Mouse (Mus musculus) myocyte (in vitro differentiated cells): ENCODE measurements around the gene Btbd3.

Source experiments
- MYOD1 ChIP-seq, 3 experiments: IDR thresholded peaks; one replicate each; pipeline ENCODE4 v1.6.1; 2011; ENCODE audit warnings: control low read depth in 2 of 3, low read depth in 2 of 3, mild to moderate bottlenecking in 2 of 3, moderate library complexity in 1 of 3; ENCODE audit not compliant: insufficient read length in 2 of 3, control insufficient read depth in 1 of 3
- POLR2AphosphoS2 ChIP-seq: IDR thresholded peaks from one replicate; pipeline ENCODE4 v1.6.1; 2011; ENCODE audit warnings: low read depth, control low read depth; ENCODE audit not compliant: insufficient read length

DNA sequence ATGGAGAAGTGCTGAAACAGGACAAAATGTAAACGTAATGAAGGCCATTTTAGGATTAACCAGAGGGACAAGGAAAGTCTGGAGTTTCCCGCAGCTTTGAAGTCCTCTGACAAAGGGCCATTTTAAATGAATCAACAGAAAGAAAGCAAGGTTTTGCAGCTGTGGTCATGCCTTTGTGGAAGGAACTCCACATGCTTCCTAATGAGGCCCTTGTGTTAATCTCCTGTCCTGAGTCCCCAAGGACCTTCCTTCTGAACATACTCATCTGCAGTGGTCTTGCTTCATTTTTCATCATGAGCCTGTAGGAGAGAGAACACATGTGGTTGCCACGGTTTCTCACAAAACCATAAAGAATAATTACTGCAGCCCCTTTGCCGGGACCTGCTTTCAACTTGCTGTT, 275.6 kb downstream of the Btbd3 start:
- no peak for TF ChIP-seq MYOD1 (IDR thresholded peaks at IDR 0.05; ENCODE audit: control insufficient read depth in 1 of 3, insufficient read length in 2 of 3, low read depth in 2 of 3)
- no peak for TF ChIP-seq POLR2AphosphoS2
